Mouse (Mus musculus) E14TG2a.4 (cell line): ENCODE results near the gene Cdk2ap2.

Experiments
- CTCF ChIP-seq: conservative IDR thresholded peaks from 2 replicates; pipeline ENCODE4 v1.5.1; 2014; ENCODE audit warnings: low read length
- POU5F1 ChIP-seq: IDR thresholded peaks from 2 replicates; pipeline ENCODE4 v1.6.1; 2014; ENCODE audit warnings: low read length, borderline replicate concordance

- no peak for TF ChIP-seq CTCF
- no peak for TF ChIP-seq POU5F1
Measured at GRCm38 (mm10) chr19:4092750-4093149, 4.2 kb upstream of the Cdk2ap2 start.
